Mouse (Mus musculus): ENCODE measurements around the gene 1700024P04Rik. TPM values are rescaled to one million over a fixed set of nuclear protein-coding genes. Genes with fewer than 3 reads are reported as not detected.

Gene 1700024P04Rik
- total RNA-seq, 1 experiment from 2014 or later: not detected

DNA sequence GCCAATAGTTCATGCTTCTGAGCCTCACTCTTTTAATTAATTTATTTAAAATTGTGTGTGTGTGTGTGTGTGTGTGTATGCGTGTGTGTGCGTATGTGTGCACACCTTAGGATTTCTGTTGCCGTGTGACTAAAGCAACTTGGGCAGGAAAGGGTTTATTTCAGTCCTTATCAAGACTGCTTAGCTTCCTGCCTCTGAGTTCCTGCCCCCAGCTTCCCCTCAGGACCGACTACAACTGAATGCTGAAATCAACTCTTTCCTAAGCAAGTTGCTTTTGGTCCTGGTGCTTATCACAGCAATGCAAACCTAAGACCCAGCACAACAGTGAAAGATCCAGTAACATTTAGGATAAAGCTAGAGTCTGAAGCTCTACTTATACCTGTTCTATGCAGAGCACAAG lies 15.8 kb downstream of the 1700024P04Rik start:
- ATAC-seq (replicated peaks; ENCODE audit: low read depth, poor library complexity, severe bottlenecking): peak; percentile 74

DNA sequence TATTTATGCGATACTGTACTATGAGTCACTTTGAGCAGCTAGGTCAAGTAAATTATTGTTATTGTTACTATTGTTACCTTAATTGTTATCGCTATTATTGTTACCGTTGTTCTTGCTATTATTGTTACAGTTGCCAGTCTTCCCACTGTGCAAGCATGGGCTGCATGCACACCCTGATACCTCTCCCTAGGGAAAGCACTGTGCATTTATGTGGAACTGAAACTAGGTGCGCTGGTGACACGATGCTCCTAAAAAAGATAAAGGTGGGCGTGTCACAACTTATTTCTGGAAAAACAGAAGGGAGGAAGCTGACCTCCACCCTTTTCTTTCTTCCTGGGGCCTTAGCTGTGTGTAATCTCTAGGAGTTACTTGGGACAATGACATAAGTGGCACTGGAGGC lies 16.4 kb downstream of the 1700024P04Rik start:
- ATAC-seq (replicated peaks; ENCODE audit: low read depth, poor library complexity, severe bottlenecking): 0 out of 2 replicates have a peak, but pooled peaks have one; percentile 10

DNA sequence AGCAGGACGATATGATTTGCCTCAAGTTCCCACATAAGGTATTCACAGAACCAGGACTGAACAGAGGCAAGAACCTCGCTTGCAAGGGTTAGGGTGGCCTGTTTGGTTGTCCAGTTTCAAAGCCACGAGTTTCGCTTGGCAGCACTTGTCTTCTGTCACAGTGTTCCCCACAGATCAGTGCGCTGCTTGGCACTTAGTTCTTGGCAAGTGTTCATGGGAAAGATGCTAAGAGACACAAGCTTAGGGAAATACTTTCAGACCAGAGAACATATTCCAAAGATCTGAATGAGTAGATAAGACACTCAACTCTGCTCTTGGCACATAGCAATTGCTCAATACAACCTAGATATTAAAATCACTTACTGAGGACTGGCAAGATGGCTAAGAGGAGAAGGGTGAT lies 17.8 kb downstream of the 1700024P04Rik start:
- ATAC-seq (replicated peaks; ENCODE audit: low read depth, poor library complexity, severe bottlenecking): no peak

DNA sequence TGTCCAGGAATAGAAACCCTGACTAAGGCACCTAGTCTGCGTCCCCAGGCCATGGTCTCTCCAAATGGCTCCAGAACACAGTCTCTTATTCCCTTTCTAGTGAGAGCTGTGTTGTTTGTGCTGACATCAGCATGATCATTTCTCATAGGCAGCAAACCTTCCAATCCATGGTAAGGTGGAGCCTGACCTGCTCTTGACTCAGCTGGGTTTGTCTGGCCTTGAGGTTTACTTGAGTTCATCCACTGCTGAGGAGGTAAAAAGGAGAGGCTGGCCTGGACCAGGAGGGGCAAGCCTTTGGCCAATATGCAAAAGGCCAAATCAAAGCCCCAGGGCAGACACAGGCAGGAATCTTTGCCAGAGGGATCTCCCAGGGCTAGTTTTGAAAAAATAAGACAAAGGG lies 20.8 kb downstream of the 1700024P04Rik start:
- ATAC-seq (replicated peaks; ENCODE audit: low read depth, poor library complexity, severe bottlenecking): no peak

DNA sequence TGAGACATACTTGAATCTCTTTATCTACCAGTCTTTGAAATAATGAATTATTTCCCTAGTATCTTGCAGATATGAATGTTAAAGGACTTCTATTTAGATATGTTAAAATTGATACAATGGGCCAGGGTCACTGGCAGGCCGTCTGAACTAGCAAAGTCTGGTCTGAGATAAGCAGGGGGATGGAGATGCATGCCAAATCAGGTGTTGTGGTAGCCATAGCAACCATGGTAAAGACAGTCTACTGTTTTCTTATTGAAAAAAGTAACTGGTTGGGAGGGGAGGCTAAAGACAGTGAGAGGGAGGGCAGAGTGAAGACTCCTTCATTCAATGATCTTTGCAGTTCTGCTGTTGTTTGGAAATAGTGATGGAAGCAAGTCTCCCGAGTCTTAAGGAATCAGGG lies 26.2 kb downstream of the 1700024P04Rik start:
- no peak for ATAC-seq (replicated peaks; ENCODE audit: low read depth, poor library complexity, severe bottlenecking)

DNA sequence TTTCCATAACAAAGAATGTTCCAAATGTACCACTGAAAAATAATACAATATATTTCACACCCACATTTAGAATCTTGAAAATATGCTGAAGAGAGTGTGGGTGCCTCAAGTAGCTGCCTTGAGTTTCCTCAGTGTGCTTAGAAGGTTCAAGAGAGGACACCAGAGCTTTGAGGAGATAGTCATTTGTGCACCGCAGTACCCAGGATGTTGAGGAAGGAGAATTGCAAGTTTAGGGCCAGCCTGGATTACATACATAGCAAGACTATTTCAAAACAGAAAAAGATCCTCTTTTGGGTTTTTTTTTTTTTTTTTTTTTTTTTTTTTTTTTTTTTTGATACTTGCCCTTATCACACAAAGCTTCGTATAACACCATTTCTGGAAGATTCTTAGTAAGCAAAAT lies 28.2 kb downstream of the 1700024P04Rik start:
- no peak for ATAC-seq (replicated peaks; ENCODE audit: low read depth, poor library complexity, severe bottlenecking)

DNA sequence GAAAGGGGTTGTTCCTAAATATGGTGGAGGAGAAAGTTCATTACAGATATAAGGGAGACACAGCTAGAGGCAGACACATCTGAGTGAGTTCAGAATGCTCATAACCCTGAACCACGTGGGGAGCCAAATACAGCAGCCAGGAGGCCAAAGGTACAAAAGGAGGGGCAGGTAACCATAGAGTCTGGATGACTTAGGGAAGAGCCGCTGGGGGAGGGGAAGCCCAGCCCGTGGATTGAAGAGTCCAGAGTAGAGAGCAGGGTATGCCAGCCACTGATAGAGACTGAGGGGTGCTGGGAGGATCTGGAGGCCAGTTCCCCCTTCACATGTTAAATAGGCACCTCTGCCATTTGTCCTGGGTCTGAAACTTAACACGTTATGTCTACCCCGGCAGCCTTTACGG lies 28.7 kb downstream of the 1700024P04Rik start:
- ATAC-seq (replicated peaks; ENCODE audit: low read depth, poor library complexity, severe bottlenecking): no peak

DNA sequence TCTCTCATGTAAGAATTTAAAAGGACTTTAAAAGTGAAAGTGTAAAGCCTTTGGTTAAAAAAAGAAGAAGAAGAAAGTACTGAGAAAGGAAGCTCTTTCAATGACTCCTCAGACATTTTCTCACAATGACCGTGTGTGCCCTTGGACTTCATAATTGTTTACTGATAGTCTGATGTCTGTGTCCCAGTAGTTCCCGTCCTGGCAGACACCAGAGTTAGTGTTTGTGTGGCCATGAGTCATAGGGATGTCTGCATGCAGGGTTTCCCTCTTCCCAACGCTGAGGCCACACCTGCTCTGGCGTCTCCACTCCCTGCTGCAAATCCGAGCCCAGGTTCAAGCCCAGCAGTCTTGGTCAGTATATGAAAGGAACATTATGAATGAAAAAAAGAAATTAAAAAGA lies 29.1 kb downstream of the 1700024P04Rik start:
- ATAC-seq (replicated peaks; ENCODE audit: low read depth, poor library complexity, severe bottlenecking): no peak; the same call in 1 of the 2 replicates

DNA sequence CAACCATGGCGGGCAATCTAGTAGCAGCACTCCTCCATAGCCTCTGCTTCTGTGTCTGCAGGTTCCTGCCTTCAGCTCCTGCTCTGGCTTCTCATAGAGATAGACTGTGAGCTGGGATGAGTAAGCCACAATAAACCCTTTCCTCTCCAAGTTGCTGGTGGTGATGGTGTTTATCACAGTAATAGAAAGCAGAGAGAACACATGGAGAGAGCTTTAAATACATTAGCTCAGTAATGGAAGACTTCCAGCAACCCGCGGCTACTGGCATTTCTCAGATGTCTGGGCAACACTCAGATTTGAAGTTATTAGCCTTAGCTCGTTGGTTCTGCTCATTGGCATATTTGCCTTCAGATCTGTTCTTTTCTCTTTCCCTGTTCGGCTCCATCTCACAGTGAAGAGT lies 30.5 kb downstream of the 1700024P04Rik start:
- no peak for ATAC-seq (replicated peaks; ENCODE audit: low read depth, poor library complexity, severe bottlenecking)

DNA sequence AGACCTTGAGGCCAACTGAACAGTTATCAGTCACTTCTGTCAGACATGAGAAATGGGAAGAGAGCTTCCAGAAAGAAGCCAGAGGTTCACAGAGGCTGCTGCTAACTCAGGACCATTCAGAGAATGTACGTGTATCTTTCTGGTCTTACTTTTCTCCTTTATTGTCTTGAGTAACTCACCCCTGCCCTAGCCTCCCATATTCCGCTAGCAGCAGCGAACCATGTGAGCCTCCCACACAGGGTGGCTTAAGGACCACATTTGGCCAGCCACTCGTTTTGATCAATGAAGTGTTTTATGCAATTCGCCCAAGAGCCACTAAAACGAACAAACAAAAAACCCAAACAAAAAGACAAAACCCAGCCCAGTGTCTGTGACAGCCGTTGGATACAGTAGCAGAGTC lies 32.4 kb downstream of the 1700024P04Rik start:
- ATAC-seq (replicated peaks; ENCODE audit: low read depth, poor library complexity, severe bottlenecking): no peak

DNA sequence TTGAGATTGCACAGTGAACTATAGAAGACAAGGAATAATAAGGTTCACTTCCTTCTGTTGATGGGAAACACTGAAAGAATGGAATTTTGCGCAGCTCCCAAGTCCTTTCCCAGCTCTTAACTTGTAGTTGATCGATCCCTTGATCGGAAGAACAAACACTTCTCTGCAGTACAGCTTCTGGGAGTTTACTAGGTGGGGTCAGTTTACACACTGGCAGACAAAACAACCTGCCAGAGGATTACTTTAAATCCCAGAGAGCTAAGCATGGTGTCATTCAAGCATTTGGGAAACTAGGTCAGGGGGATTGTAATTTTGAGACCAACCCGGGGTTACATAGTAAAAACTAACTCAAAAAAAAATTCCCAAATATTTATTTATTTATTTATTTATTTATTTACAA lies 36.2 kb downstream of the 1700024P04Rik start:
- no peak for ATAC-seq (replicated peaks; ENCODE audit: low read depth, poor library complexity, severe bottlenecking)

DNA sequence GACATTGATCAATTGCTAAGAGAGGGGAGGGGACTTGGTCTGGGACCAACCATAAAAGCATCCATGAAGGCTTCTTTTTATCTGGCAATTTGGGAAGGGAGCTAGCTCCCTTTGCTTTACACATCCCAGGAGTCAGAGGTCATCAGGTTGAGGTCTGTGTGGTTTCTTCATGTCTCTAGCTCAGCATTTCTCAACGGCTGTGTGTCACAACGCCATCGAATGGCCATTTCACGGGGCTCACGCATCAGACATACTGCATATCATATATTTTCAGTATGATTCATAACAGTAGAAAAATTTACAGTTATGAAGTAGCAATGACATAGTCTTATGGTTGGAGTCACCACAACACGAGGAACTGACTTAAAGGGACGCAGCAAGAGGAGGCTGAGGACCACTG lies 37.9 kb downstream of the 1700024P04Rik start:
- no peak for ATAC-seq (replicated peaks; ENCODE audit: low read depth, poor library complexity, severe bottlenecking)

DNA sequence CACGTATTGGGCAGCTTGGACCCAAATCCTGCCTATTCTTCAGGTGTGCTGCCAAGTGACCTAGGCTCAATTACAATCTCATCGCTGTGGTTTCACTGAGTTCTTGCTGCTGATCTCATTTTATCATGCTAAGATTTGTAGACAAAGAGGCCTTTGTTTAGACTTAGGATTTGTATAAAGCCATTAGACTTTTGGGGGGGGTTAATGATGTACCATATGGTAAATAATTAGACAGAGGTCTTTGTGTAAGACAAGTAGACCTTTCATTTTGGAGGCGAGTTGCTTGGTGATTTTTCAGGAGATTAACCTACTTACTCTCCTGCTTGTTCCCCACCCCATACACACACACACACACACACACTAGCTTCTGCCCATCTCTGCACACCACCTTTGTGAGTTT lies 38.5 kb downstream of the 1700024P04Rik start:
- no peak for ATAC-seq (replicated peaks; ENCODE audit: low read depth, poor library complexity, severe bottlenecking)

DNA sequence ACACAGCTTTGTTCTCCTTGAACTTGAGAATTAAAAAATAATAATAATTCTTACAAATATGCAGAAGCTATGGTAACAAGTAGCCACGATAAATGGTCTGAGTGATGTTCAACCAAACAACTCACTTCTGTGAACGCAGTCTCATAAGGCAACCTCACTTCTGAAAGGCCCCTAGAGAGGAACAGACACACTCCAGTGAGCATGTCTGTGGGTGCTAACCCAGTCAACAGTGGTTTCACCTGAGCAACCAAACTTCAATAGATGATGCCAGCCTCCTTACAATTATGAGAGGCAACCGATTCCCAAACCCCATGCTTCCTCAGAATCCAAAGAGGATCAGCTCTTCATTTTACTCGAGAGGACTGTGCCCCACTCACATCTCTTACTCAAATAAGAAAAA lies 39.0 kb downstream of the 1700024P04Rik start:
- ATAC-seq (replicated peaks; ENCODE audit: low read depth, poor library complexity, severe bottlenecking): no peak

DNA sequence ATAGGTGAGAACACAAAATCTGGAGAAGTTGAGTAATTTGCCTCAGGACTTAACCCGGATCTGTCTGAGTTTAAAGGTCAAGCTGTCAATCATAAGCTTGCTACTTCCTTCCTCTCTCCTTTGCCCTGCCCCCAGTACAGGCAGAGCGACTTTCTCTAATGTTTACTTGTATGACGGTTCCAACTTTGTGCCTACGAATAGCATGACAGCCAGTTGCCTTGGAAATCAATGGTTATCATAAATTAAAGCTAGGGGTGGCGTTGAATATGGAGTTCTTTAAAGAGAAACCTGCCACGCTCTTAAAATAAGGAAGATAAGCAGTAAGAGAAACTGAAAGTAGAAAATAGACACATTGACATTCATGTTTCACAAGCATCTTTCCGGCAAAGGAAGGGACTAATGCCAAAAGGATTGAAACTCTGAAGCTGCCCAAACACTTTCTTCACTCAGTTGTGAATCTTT lies 39.7 kb downstream of the 1700024P04Rik start:
- peak; percentile 90 for ATAC-seq (replicated peaks; ENCODE audit: low read depth, poor library complexity, severe bottlenecking)

DNA sequence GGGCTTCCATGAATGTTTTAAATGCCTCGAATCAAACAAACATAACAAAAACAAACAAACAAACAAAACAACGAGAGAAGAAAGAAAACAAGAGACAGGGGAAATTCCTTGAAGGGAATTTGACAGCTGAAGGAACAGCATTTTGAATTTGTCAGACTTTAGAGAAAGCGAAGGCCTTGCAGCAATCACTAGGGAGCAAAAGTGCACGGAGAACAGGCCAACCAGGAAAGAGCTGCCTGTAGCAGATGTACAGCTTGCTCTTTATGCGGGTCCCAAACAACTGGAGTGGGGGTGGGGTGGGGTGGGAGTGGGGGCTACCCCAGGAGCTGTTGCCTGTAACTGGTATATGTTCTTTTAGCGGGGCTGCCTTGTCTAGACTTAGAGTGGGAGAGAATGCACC lies 42.0 kb downstream of the 1700024P04Rik start:
- no peak for ATAC-seq (replicated peaks; ENCODE audit: low read depth, poor library complexity, severe bottlenecking)

DNA sequence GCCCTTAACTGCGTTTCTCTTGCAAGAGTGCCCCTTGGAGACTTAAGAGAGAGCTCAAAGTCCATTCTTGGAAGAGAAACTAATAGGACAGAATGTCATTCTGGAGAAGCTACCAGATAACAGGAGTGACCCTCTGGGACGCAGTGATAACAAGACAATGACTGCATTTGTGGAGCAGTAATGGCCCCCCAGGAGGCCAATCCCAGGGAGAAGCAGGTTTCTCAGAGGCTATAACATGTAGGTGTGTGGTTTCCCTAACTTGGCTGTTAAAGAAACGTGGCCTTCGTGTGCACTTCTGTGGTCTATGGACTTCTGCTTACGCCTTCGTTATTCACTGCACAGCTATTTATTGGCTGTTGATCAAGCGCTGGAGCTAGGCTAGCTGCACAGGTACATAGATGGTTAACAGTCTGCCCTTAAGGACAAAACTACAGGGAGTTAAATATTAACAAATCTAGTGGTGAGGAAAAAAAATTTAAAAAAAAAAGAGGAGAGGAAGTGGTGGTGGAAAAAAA lies 42.5 kb downstream of the 1700024P04Rik start:
- ATAC-seq (replicated peaks; ENCODE audit: low read depth, poor library complexity, severe bottlenecking): no peak

DNA sequence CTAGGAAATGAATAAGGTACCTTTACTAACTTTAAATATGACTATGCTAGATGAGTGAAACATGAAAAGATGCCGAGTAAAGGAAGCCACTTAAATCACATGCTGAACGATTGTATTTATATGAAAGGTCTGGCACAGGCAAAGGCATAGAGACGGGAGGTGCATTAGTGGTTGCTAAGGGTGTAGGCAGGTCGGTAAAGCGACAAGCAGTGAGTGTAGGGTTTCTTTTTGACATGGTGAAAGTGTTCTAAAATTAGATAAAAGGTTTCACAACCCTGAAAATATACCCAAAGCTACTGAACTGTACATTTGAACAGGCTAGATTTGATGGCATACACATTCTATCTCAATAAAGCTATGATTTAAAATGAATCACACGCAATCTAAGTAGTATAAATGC lies 47.3 kb downstream of the 1700024P04Rik start:
- no peak for ATAC-seq (replicated peaks; ENCODE audit: low read depth, poor library complexity, severe bottlenecking)

Other genes with a start within 250 kb of the 1700024P04Rik start
- gene Fcho2, start 169.1 kb downstream of the 1700024P04Rik start, total RNA-seq (2017): 22.8 and 35.0 TPM in 2 replicates
- 133 and 147 TPM in 2 replicates for gene Tnpo1, start 58.2 kb downstream of the 1700024P04Rik start, total RNA-seq (2017)
- 0.34 and 0.50 TPM in 2 replicates for gene Zfp366, start 200.3 kb upstream of the 1700024P04Rik start, total RNA-seq (2017)

All from common myeloid progenitor, adult 5-6 weeks (primary cell).